Mouse (Mus musculus): ENCODE data around the gene Ptpn22.

The Ptpn22 gene

DNA sequence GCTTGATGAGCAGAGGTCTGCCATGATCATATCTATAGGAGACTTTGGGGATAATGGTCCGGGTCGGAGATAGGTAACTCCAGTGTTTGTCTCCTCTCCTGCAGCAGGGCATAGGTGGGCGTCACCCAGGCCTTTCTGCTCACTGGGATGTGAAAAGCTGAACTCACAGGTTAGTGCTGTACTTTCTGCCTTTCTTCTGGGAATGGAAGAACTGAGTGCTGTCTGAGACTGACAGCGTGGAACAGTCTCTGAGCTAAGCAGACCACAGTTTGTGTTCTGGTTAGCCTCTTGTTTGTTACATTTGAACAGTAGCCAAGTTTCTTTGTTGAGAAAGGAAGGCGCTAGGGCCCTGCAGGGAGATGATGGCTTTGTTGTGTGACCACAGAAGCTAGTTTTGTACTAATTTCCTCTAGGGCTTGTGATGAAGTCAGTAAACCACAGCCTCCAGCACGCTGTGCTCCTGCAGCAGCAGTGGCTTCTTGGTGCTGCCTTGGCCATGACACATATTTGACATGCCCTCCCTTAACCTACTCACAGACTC lies 326 bp downstream of the Ptpn22 start:
- peak; percentile 30 for DNase-seq

DNA sequence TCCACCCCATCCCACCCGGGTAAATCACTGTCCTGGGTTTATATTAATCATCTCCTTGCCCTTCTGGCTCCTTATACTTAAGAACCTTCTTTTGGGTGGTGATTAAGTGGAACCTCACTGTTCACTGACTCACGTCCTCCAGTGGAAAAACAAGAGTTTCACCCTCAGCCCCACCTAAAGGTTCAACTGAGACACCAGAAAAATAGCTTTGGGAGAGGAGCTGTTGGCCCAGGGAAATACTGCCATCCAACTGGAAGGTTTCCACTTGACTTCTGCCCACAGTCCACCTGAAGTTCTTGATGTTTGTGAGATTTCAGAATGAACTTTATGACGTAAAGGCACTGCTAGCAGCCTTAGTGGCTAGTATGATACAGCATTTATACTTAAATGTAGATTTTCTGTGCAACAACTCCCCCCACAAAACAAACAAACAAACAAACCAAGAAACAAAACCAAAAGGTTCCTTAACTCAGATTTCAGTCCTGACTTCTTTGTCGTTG lies 3.2 kb downstream of the Ptpn22 start:
- DNase-seq: no peak

DNA sequence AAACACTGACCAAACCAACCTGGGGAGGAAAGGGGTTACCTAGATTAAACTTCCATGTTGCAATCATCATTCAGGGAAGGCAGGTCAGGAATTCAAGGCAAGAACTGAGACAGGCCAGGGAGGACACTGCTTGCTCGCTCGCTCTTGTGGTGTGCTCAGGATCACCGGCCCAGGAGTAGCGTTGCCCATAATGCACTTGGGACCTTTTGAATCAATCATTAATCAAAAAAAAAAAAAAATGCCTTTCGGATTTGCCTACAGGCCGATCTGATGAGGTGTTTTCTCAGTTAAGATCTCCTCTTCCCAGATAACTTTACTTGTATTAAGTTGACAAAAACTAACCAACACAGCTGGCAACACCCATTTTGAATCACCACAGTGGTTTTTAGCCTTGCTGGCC lies 4.6 kb downstream of the Ptpn22 start:
- DNase-seq: peak; percentile 29

DNA sequence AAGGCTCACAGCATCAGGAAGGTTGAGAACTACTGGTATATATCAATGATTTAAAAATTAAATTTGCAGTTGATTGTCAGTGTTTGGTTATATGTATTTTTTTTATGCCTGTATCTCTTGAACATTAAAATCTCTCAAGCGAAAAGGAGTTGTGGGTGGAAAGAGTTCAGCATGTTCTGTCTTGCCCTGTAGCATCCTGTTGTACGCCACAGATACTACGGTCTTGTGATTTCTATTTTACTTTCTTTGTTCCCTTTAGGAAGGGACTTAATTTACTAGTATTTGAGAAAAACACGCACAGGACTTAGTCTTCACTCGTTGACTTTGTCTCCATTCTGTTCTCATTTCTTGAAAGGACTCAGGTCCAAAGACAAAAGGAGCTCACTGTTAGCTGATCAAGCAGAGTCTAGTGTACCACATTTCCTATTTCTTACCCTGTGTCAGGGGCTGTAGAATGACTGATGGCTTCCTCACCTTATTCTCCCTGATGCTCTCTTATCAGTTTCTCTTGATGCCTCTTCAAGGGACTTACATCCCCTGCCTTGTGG lies 7.9 kb downstream of the Ptpn22 start:
- DNase-seq: no peak

DNA sequence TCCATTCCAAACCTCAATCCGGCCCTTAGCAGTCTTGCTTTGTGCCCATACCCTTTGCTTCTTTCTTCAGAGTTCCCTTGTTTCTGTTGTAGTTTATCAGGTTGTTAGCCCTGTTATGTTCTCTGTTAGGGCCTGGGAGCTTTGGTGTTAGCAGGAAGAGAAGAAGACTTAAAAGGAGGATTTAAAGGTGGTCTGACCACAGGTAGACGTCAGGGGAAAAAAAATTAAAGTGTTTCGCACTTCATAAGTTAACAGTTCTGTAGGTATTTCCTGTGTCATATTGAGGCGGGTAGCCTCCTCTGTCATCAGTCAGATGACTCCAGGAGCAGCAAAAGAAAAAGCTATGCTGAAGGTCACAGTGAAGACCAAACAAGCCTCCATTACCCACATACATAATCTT lies 8.4 kb downstream of the Ptpn22 start:
- DNase-seq: no peak

DNA sequence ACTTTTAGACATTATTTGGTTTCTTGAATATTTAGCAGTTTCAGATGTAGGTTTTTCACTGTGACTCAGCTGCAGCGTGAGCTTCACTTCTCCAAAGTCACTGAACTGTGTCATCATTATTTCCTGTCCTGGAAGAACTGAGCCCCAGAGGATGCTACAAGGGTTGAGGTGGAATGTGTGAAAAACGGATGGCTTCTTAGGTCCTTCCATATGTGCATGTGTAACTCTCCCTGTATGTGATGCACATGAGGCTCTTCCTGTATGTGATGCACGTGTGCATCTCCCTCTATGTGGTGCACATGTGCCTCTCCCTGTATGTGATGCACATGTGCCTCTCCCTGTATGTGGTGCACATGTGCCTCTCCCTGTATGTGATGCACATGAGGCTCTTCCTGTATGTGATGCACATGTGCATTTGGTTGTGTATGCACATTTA lies 13.1 kb downstream of the Ptpn22 start:
- no peak for DNase-seq

DNA sequence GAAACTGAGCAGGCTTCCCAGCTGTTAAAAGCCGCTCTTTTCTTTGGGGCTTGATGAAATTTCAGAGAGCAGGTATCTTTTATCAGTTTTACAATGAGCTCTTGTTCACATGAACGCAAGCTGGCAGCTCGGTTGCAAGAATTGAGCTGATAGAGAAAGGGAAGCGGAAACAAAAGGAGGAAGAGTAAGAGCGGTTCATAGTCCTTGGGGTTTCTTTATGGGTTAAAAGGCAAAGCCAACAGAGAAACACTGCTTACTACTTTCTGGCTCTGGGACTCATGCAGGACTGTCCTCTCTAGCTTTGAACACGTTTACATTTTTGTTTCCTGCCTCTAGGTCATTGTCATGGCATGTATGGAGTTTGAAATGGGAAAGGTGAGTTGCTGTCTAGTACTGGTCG lies 14.7 kb downstream of the Ptpn22 start:
- no peak for DNase-seq

DNA sequence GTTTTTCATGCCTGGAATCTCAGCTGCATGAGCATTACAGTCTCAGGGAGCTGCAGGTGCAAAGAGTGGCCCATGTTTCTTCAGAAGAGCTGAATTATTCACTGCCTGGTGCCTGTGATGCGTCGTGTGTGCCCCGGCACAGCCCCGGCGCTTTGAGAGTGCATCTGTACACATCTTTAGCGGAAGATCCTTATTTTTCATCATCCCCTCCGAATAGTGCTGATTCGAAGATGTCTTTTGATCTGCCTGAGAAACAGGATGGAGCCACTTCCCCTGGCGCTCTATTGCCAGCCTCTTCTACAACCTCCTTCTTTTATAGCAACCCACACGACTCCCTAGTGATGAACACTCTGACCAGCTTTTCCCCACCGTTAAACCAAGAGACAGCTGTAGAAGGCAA lies 26.4 kb downstream of the Ptpn22 start:
- no peak for DNase-seq

DNA sequence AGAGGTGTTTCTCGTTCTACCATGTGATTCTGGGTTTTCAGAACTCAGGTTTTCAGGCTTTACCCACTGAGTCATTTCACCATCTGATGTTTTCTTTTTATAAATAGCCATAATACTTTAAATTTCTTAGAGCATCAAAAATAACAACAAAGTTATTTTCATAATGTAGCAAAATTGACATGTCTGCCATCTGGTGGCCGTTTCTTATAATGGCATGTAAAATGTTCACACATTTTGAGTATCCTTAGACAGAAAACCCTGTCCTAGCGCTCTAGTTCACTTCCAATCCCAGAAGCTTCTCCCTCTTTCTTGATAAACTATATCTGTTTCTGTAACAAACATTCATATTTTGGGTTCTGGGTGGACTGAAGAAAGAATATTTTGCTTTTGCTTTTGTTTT lies 28.0 kb downstream of the Ptpn22 start:
- DNase-seq: no peak

DNA sequence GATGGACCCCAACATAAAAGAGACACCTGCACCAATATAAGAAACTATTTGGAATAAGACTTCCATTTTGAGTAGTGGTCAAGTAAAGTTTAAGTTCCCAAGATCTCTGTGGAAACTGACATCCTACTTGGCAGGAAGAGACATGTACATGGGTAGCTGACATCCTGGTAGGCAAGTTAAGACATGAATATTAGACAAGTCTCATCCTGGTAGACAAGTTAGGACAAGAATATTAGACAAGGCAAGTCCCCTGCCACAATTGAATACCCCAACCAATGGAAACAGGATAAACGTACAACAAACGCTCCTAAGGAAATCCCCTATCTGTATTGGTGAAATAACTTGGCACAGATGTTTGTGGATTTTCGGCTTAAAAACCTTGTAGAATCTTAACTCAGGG lies 33.8 kb downstream of the Ptpn22 start:
- no peak for DNase-seq

DNA sequence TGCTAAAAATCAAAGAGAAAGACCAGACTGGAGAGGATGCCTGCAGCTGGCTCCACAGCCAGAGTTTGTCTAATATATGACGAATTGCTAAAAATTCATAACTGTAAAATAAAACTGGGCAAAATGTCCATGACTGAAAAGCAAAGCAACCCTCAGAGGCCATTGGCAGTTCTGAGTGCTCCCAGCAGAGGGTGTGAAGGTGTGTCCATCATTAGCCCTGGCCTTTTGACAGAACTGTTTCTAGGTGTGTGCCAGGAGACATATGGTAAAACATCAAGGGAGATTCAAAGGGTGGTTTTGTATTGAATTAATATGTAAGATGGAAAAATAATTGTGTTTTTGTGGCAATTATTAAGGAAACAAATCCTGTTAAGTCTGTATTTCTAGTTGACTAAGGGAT lies 45.1 kb downstream of the Ptpn22 start:
- peak; percentile 32 for DNase-seq

DNA sequence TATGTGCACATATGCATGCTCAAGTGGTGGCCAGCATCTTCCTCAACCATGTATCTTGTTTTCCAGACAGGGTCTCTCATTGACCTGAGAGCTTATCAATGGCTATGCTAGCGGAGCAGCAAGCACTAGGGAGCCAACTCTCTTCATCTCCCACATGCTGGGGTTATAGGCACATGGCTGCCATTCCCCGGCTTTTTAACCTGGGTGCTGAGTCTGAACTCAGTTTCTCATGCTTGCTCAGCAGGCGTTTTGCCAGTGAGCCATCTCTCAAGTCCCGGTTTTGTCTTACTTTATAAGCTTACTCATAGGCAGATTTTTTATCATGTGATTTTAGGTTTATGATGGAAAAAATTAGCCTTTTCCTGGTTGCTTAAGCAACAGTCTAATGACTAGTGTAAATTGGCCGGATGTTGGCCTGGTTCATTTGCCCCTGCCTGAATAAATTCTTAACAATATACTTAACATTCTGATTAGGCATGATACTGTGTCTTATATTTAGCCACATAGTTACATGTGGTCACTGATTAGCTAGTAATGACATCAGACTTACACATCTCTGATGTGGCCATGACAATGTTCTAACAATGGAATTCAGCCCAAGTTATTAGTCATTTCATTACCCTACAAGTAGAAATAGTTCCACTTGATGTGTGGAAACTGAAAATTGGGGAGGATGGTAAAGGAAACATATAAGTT lies 47.9 kb downstream of the Ptpn22 start:
- no peak for DNase-seq

DNA sequence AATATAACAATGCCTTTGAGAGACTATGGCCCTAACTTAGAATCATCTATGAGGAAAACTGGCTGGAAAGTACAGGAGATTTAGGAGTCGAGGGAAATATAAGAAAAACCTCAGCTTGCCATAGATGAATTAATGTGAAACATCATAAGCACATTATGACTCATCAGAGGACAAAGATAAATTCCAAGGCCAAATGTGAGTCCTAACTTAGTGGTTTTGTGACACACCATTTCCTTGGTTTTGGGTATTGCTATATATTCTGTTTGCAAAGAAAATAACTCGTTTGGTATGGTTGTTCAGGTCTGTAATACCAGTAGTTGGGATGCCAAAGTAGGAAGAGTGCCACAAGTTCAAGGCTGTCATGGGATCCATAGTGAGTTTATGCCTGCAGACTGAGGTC lies 49.2 kb downstream of the Ptpn22 start:
- DNase-seq: no peak

DNA sequence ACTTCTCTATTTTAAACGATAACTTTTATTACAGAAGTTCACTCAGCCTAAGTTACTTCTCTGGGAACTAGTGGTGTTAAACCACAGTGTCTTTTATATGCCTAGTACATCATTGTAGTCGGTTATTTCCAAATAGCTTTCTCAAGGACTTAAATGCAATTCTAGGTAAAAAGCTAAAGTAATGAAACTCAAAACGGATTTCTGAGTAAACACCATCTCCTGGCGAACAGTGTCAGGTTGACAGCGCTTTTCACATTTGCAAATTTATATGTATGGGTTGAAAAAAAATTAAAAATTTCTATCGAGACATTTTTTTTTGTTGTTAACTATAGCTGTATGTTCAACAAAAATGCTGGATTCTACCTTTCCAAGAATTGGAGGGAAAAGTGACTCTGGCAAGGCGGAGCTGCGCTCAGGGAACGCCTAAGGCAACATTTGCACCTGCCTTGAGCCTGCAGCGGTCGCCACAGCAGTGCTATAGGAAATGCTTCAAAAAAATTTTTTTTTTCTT lies 53.9 kb downstream of the Ptpn22 start:
- DNase-seq: no peak

DNA sequence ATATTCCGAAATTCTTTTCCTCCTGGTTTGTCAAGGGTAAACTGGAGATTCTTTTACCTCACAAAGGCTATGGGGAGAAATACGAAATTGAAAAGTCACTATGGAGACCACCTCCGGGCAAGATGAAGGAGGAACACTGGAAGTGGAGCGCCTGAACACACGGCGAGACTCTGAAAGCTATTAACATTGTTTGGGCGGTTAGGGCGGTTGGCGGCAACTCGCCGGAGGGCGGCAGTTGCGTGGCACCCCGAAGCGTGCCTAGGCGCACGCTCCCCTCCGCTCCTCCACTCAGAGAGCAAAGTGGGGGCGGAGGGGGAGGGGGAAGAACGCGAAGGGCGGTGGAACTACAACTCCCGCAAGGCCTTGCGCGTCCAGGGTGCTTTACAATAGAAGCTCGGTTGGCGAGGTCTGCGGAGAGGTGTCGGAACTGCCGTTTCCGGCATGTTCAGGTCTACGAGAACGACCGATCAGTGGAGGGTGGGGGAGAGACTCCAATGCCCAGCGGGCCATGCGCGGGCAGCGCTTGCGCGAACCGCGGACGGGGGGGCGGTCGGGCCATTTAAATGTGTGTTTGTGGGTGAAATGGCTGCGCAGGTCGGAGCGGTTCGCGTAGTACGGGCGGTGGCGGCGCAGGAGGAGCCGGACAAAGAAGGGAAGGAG lies 54.5 kb downstream of the Ptpn22 start, which contains the start of gene Rsbn1:
Gene Rsbn1 (plus strand): TSS at position 111 of the 660 bp plus-strand sequence.
- DNase-seq: peak; percentile 93

DNA sequence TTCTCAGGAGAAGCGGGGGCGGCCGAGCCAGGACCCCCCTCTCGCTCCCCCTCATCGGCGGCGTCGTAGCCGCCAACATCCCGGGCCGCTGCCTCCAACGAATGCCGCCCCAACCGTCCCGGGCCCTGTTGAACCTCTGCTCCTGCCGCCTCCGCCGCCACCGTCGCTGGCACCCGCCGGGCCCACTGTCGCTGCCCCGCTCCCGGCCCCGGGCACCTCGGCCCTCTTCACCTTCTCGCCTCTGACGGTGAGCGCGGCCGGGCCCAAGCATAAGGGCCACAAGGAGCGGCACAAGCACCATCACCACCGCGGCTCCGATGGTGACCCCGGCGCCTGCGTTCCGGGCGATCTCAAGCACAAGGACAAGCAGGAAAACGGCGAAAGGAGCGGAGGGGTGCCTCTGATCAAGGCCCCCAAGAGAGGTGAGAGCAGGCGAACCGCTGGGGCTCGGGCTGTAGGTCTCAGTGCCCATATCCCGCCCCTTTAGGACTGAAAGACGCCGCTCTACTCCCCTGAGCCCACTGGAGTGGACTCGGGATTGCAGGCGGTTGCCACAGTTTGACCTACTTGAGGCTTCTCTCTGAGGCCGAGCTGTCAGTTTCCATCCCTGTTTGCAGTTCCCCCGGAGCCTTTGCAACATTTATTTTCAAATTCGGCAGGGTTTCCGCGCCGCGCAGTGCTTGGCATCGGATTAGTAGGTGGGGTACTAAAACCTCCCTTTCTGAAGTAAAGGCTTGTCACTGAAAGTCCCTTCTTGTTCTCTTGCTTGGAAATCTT lies 55.3 kb downstream of the Ptpn22 start:
- no peak for DNase-seq

DNA sequence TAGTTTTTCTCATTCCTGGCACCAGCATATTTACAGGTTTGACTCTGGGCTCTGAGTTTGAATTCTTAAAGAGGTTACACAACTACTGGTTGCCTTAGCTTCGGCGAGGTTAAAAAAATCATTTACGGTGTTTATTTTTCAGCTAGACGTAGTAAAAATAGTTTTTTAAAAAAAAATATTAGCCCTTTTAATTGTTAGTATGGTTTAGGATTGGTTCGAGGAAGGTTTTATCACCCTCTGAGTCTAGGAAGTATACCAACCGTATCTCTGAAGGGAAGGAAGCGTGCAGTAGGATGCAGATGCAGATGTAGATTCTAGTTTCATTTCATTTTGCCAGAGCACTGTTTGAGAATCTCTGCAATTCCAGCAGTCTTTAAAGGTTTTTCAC lies 55.9 kb downstream of the Ptpn22 start:
- no peak for DNase-seq

DNA sequence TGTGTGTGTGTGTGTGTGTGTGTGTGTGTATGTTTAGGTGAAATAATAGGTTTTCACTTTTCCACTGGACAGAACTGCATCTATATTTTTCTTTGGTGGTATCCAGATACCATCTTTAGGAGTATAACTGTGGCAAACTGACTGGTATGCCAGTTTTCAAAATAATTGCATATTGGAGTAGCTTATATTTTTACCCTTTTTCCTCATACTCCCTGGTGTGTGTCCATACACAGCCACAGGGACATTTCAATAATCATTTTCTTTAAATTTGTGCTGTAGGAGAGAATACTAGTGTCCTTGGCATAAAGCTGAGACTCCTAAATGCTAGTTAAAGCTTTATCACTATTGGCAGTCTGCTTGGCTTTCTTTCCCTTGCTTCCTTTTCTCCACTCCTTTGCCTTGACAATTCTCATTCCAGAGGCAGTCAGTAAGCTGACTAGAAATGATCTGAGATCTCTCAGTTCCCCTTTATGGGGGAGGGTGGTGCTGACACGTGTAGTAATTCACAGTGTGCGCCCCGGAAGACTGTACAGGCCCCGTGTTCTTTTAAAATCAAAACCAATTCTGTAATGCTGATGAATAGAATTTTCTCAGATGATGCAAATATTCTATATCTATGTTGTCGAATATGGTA lies 56.7 kb downstream of the Ptpn22 start:
- no peak for DNase-seq

DNA sequence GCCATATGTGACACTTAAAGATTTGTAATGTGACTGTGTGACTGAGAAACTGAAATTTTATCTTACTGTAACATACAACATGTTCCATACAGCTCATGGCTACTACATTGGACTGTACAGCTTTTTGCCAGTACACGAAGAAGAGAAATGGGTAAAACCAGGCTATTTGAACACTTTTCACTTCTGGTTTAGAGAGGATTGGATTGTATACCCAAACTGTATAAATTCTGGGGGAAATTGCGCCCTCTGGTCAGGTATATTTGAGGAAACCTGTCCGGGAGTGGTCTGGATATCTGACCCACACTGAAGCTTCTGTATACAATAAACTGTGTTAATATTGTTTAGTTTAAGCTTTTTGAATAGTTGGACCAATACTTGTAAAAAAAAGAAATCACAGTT lies 57.2 kb downstream of the Ptpn22 start:
- no peak for DNase-seq

DNA sequence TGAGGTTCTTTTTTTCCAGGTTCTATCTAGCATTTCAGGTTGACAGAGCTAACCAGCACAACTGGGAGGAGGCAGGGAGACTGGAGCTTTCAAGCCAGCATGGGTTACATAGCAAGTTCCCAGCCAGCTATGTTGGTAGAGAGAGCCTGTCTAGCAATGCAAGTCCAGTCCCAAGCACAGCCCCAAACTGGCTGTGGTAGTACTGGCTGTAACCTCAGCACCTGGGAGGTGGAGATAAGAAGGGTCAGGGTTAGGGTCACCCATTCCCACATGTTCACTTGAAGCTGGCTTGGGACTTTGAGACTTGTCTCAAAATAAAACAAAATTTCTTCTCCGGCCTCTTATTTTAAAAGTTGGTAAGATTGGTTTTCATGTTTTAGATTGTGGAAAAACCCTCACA lies 60.5 kb downstream of the Ptpn22 start:
- no peak for DNase-seq

DNA sequence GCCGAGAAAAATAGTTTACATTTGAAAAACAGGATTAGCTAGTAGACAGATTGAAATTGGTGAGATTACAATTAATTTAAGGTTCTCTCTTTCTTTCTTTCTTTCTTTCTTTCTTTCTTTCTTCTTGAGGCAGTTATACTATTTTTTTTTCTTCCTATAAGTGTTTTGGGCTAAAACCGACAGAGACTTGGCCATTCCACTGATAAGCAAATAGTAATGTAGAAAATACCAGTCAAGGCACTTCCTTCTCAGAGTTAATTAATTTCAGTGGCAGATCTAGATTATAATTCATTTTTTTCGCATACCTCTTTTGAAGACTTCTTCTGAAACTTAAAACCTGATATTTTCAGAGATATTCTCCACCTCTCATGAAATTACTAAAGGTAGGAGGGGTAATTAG lies 65.7 kb downstream of the Ptpn22 start:
- DNase-seq: no peak

DNA sequence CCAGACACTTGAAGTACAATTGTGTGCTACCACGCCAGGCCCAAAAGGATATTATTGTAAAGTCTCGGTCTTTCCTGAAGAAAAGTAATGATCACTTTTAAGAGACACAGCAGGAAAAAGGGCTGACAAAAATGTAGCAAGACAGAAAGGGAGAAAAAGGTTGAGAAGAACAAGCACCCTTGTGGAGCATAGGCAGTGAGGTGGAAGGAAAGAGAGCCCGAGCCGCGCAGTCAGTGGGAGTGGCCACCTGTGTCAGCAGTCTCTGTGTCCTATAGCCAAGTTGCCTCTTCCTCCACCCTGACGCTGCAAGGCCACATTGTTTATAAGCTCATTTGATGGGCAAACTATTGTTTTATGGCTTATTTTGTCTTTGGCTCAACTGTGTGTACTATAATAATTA lies 67.9 kb downstream of the Ptpn22 start:
- no peak for DNase-seq

Measured in kidney, adult 18-20 months (tissue).